8 mouse cellular contexts compared by ENCODE assay signal in genomic region chr11:101562391-101562790, GRCm38 (mm10). TPM values are rescaled to one million over a fixed set of nuclear protein-coding genes. Genes with fewer than 3 reads are reported as not detected.
DNase-seq lines count a peak whose midpoint lies in the region; ATAC-seq lines count a peak whose summit lies in the region.

No protein-coding gene starts in this region.

- H3K4me2 ChIP-seq in hindbrain, embryonic 12.5 days (replicated peaks) = no peak overlapping the region

- no peaks in the 10 kb centered on the region for H3K9me3 ChIP-seq in hindbrain, embryonic 10.5 days
- H3K9me3 ChIP-seq in hindbrain, embryonic 12.5 days (replicated peaks) = no peaks in the 10 kb centered on the region

- DNase-seq in hindbrain, embryonic 10.5 days (ENCODE audit: low spot score) = peak; percentile 45
- peak; percentile 86 for DNase-seq in CD4-positive, CD25-positive, alpha-beta regulatory T cell, adult 2 months (ENCODE audit: low read depth, low spot score)
- peak; percentile 78 for DNase-seq in adipocyte (ENCODE audit: low spot score)
- DNase-seq in left cerebral cortex, postnatal 10 days (ENCODE audit: extremely low spot score in 1 of 2, low spot score in 2 of 2) = peak; percentile 18 to 50
- DNase-seq in naive thymus-derived CD4-positive, alpha-beta T cell, adult 2 months (ENCODE audit: low read depth) = peak; percentile 85
- DNase-seq in thymus, postnatal 36 days = peak; percentile 55 to 57

- H3K9ac ChIP-seq in hindbrain, embryonic 12.5 days = no peak overlapping the region

- no peaks in the 10 kb centered on the region for H3K27me3 ChIP-seq in hindbrain, embryonic 10.5 days (ENCODE audit: insufficient read depth, poor library complexity, severe bottlenecking)
- H3K27me3 ChIP-seq in hindbrain, embryonic 12.5 days = no peaks in the 10 kb centered on the region

- no peak overlapping the region for H3K27ac ChIP-seq in hindbrain, embryonic 10.5 days
- no peak overlapping the region for H3K27ac ChIP-seq in hindbrain, embryonic 12.5 days

- H3K4me1 ChIP-seq in hindbrain, embryonic 10.5 days (replicated peaks) = no peaks in the 10 kb centered on the region
- no peaks in the 10 kb centered on the region for H3K4me1 ChIP-seq in hindbrain, embryonic 12.5 days

- intact Hi-C loops in left cerebral cortex, postnatal 10 days (cut with DNase I) = no loop called here

- no peak overlapping the region for H3K4me3 ChIP-seq in hindbrain, embryonic 10.5 days
- no peak overlapping the region for H3K4me3 ChIP-seq in hindbrain, embryonic 12.5 days

- 46% methylated on average over 5 of the region's 5 CpGs for WGBS in hindbrain, embryonic 10.5 days
- 43% methylated on average over 5 of the region's 5 CpGs for WGBS in hindbrain, embryonic 12.5 days

- H3K36me3 ChIP-seq in hindbrain, embryonic 10.5 days = peaks cover 96% of the 10 kb centered on the region
- H3K36me3 ChIP-seq in hindbrain, embryonic 12.5 days = peaks cover 76% of the 10 kb centered on the region

- ATAC-seq in hindbrain, embryonic 12.5 days (ENCODE audit: low FRiP score) = no peak
- ATAC-seq in erythroblast, adult 5-6 weeks (replicated peaks; ENCODE audit: low FRiP score, poor library complexity, severe bottlenecking) = peak; percentile 82

RNA-seq across cellular contexts. Expression of gene Nbr1, which starts 10.4 kb away (rescaled TPM):
- 71.0 and 81.8 TPM in 2 replicates for polyA plus RNA-seq in hindbrain, embryonic 10.5 days (2016; fragmentation: Nextera tagmentation; extraction: Ambion mirVana)
- 122 and 128 TPM in 2 replicates for polyA plus RNA-seq in hindbrain, embryonic 12.5 days (2016; fragmentation: Nextera tagmentation; extraction: Ambion mirVana)
- total RNA-seq in erythroblast, adult 5-6 weeks (2015; ENCODE audit: low replicate concordance) = 128 and 158 TPM in 2 replicates
- 218 and 300 TPM in 2 replicates for total RNA-seq in erythroblast, adult 5-6 weeks (2017; ENCODE audit: low replicate concordance)
- total RNA-seq in left cerebral cortex, postnatal 10 days (2021) = 100 to 1,000 TPM in 1 of 2 experiments, 10 to 100 TPM in 1; 98.9 to 100 TPM

RNA-seq across cellular contexts. Expression of gene Brca1, which starts 10.6 kb away (rescaled TPM):
- polyA plus RNA-seq in hindbrain, embryonic 10.5 days (2016; fragmentation: Nextera tagmentation; extraction: Ambion mirVana) = 16.1 and 25.3 TPM in 2 replicates
- polyA plus RNA-seq in hindbrain, embryonic 12.5 days (2016; fragmentation: Nextera tagmentation; extraction: Ambion mirVana) = 11.2 and 12.1 TPM in 2 replicates
- total RNA-seq in erythroblast, adult 5-6 weeks (2015; ENCODE audit: low replicate concordance) = 20.7 and 26.3 TPM in 2 replicates
- 48.9 and 52.9 TPM in 2 replicates for total RNA-seq in erythroblast, adult 5-6 weeks (2017; ENCODE audit: low replicate concordance)
- total RNA-seq in left cerebral cortex, postnatal 10 days (2021) = 1 to 10 TPM; 1.1 to 1.2 TPM

RNA-seq across cellular contexts. Expression of gene Tmem106a, which starts 19.7 kb away (rescaled TPM):
- polyA plus RNA-seq in hindbrain, embryonic 10.5 days (2016; fragmentation: Nextera tagmentation; extraction: Ambion mirVana) = 1.7 and 4.3 TPM in 2 replicates
- 3.9 and 4.9 TPM in 2 replicates for polyA plus RNA-seq in hindbrain, embryonic 12.5 days (2016; fragmentation: Nextera tagmentation; extraction: Ambion mirVana)
- 6.9 and 16.9 TPM in 2 replicates for total RNA-seq in erythroblast, adult 5-6 weeks (2015; ENCODE audit: low replicate concordance)
- 3.6 and 3.8 TPM in 2 replicates for total RNA-seq in erythroblast, adult 5-6 weeks (2017; ENCODE audit: low replicate concordance)
- 1 to 10 TPM; 1.1 to 1.7 TPM for total RNA-seq in left cerebral cortex, postnatal 10 days (2021)

RNA-seq across cellular contexts. Expression of gene Gm11634, which starts 36.7 kb away (rescaled TPM):
- polyA plus RNA-seq in hindbrain, embryonic 10.5 days (2016; fragmentation: Nextera tagmentation; extraction: Ambion mirVana) = not detected in 2 replicates
- polyA plus RNA-seq in hindbrain, embryonic 12.5 days (2016; fragmentation: Nextera tagmentation; extraction: Ambion mirVana) = not detected in 2 replicates
- not detected in 2 replicates for total RNA-seq in erythroblast, adult 5-6 weeks (2015; ENCODE audit: low replicate concordance)
- total RNA-seq in erythroblast, adult 5-6 weeks (2017; ENCODE audit: low replicate concordance) = not detected in 2 replicates
- not detected for total RNA-seq in left cerebral cortex, postnatal 10 days (2021)

Comparison
In these comparisons a context has a peak if more than half of its experiments do, and no peak if none do; other contexts are left out.
1. DNase-seq: peak in every context shown above with its lines; median percentile 86 in CD4-positive, CD25-positive, alpha-beta regulatory T cell, adult 2 months; 85 in naive thymus-derived CD4-positive, alpha-beta T cell, adult 2 months; 78 in adipocyte; 56 in thymus, postnatal 36 days; 45 in hindbrain, embryonic 10.5 days; 34 in left cerebral cortex, postnatal 10 days.
2. RNA of gene Brca1, which starts 10.6 kb away (total RNA-seq): 20.7 to 52.9 TPM in erythroblast, adult 5-6 weeks; 1.1 to 1.2 TPM in left cerebral cortex, postnatal 10 days; every median in the first group is over 4 times any median in the second.